Mouse (Mus musculus) bone marrow macrophage, adult 2 months (primary cell): ENCODE results near the gene Ddah2.

Experiments used
- CTCF ChIP-seq: IDR thresholded peaks from 2 replicates; pipeline ENCODE4 v1.5.1; 2012; ENCODE audit warnings: low read depth, mild to moderate bottlenecking, low read length, moderate library complexity
- POLR2A ChIP-seq: IDR thresholded peaks from 2 replicates; pipeline ENCODE4 v1.6.1; 2012; ENCODE audit warnings: mild to moderate bottlenecking, low read depth, low read length, borderline replicate concordance

DNA sequence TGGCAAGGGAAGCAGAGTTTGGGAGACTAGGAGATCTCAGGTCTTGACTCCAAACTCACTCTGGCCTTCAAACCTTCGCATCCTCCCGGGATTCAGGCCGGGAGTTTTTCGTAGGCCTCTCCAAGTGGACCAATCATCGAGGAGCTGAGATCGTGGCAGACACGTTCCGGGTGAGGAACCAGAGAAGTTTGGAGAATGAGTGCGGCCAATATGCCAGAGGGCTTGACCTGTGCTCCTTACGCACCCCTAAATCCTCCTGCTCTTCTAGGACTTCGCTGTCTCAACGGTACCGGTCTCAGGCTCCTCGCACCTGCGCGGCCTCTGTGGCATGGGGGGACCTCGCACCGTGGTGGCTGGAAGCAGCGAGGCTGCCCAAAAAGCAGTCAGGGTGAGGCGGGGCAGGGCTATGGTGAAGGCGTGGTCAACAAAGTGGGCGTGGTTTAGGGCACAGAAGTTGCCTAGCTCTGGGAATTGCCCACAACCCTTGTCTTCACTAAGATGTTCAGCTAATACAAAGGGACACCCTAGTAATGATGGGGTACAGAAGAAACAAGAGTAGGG is 2.0 kb downstream of the Ddah2 start:
- TF ChIP-seq CTCF (no peak), POLR2A (no peak)
